Mouse (Mus musculus): ENCODE results near the gene Phlda3.

DNA sequence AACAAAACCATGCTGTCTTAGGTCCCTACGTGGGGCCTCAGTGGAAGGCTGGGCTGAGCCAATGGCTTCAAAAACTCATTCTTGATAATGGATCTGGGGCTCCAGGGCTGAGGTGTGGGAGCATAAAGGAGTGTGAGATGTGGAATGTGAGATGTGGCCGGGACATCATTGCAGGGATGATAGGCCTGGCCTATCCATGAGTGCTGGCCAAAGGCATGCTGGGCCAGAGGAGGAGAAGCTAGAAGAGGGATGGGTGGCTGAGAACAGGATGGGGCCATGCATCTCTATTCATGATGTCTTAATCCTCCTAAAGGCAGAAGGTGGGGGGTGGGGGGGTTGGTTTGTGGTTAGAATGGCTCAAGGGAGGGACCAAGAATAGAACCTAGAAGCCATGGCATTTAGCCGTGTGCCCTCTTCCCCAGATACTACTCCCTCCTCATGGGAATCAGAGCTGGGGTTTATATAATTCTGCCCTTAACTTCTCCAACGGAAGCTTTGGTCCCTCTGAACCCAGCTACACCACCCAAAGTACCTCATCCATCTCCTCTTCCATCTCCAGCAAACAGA lies 1.5 kb downstream of the Phlda3 start:
- no peak for TF ChIP-seq CTCF (IDR thresholded peaks at IDR 0.05; ENCODE audit: low read depth, low read length)
- TF ChIP-seq POLR2A (IDR thresholded peaks at IDR 0.05; ENCODE audit: borderline replicate concordance, low read depth, low read length) = no peak
